Mouse (Mus musculus) lung, postnatal 0 days (tissue): ENCODE data around the gene Dner. TPM values are rescaled to one million over a fixed set of nuclear protein-coding genes. Genes with fewer than 3 reads are reported as not detected.

ENCODE experiments used
- ATAC-seq: fragments of 200-750 bp; cut with Nextera tagmentation; 2 replicates; pipeline ENCODE4 v1.8.0; 2017; ENCODE audit warnings: moderate library complexity
- DNase-seq: peaks from one replicate; pipeline ENCODE4 v3.0.0-alpha.2; 2016; ENCODE audit warnings: low spot score
- H3K27ac ChIP-seq: fragments of 300-500 bp; sonication (generic); 2 replicates; pipeline ENCODE4 v1.5.1; 2014; ENCODE audit warnings: antibody characterized with exemption, mild to moderate bottlenecking, low read length, mixed read lengths
- H3K27me3 ChIP-seq: fragments of 300-500 bp; sonication (generic); replicated peaks from 2 replicates; pipeline ENCODE4 v1.6.1; 2014; ENCODE audit warnings: low read length, mixed read lengths; ENCODE audit not compliant: insufficient read depth
- H3K36me3 ChIP-seq: fragments of 300-500 bp; sonication (generic); 2 replicates; pipeline ENCODE4 v1.6.1; 2014; ENCODE audit warnings: low read length, mixed read lengths; ENCODE audit not compliant: insufficient read depth
- H3K4me1 ChIP-seq: fragments of 300-500 bp; sonication (generic); 2 replicates; pipeline ENCODE4 v1.6.1; 2014; ENCODE audit warnings: antibody characterized with exemption, low read depth, low read length, mixed read lengths; ENCODE audit not compliant: insufficient read depth
- H3K4me2 ChIP-seq: fragments of 300-500 bp; sonication (generic); replicated peaks from 2 replicates; pipeline ENCODE4 v1.6.1; 2014; ENCODE audit warnings: low read depth, mild to moderate bottlenecking, low read length, moderate library complexity, mixed read lengths
- H3K4me3 ChIP-seq: fragments of 300-500 bp; sonication (generic); 2 replicates; pipeline ENCODE4 v1.5.1; 2014; ENCODE audit warnings: low read depth, low read length
- H3K9ac ChIP-seq: fragments of 300-500 bp; sonication (generic); replicated peaks from 2 replicates; pipeline ENCODE4 v1.6.1; 2014; ENCODE audit warnings: low read depth, mild to moderate bottlenecking
- H3K9me3 ChIP-seq: fragments of 300-500 bp; sonication (generic); 2 replicates; pipeline ENCODE4 v1.6.1; 2016; ENCODE audit warnings: low read length, mixed read lengths
- CTCF ChIP-seq: IDR thresholded peaks from 2 replicates; pipeline ENCODE4 v1.5.1; 2016; ENCODE audit warnings: antibody characterized with exemption, mild to moderate bottlenecking
- EP300 ChIP-seq: IDR thresholded peaks from 2 replicates; pipeline ENCODE4 v1.6.1; 2016; ENCODE audit warnings: antibody characterized with exemption, mild to moderate bottlenecking, control low read depth
- WGBS: fragments of 180-500 bp; shearing (Covaris S2); extraction: QIAGEN DNeasy Blood & Tissue Kit; methylation state at CpG from one replicate; pipeline ENCODE4 v1.1.7; 2014; 5-methylcytosine and 5-hydroxymethylcytosine counted together
- polyA plus RNA-seq: library from polyadenylated mRNA; unstranded; fragments of >200 nt; fragmentation: Nextera tagmentation; extraction: Ambion mirVana; gene quantifications from 2 replicates; pipeline ENCODE4 v1.2.1, GENCODE M21; 2015

Gene Dner
- polyA plus RNA-seq, 1 experiment from 2014 or later: 0.48 TPM

- peaks cover 20% of the 10 kb centered on the region for H3K27me3 ChIP-seq
- DNase-seq (no peak), ATAC-seq (no peak)
- H3K9ac ChIP-seq: no peak overlapping the region
- H3K4me1 ChIP-seq: peaks cover 8% of the 10 kb centered on the region; the same call in 1 of the 2 replicates
- no peak overlapping the region for H3K4me3 ChIP-seq
- H3K36me3 ChIP-seq: no peaks in the 10 kb centered on the region
- WGBS: 5% methylated on average over 2 of the region's 2 CpGs
- TF ChIP-seq CTCF: peak; percentile 36
- TF ChIP-seq EP300: no peak
- no peaks in the 10 kb centered on the region for H3K9me3 ChIP-seq
- no peak overlapping the region for H3K4me2 ChIP-seq
- no peak overlapping the region for H3K27ac ChIP-seq
Measured at GRCm38 (mm10) chr1:84697136-84697535, 1.1 kb upstream of the Dner start.

GRCm38 (mm10) chr1:84694688-84695474, 1.1 kb downstream of the Dner start:
- no peak overlapping the region for H3K27ac ChIP-seq
- no peak for ATAC-seq
- TF ChIP-seq EP300: no peak
- no peak for TF ChIP-seq CTCF
- no peaks in the 10 kb centered on the region for H3K9me3 ChIP-seq
- H3K36me3 ChIP-seq: no peaks in the 10 kb centered on the region
- WGBS: 12% methylated on average over 26 of the region's 26 CpGs
- peak overlapping the region; percentile 12; the same call in 1 of the 2 replicates for H3K4me3 ChIP-seq
- no peak overlapping the region for H3K9ac ChIP-seq
- peaks cover 20% of the 10 kb centered on the region for H3K27me3 ChIP-seq
- DNase-seq: no peak
- peak overlapping the region; percentile 51; the same call in 1 of the 2 replicates for H3K4me2 ChIP-seq
- H3K4me1 ChIP-seq: peaks cover 8% of the 10 kb centered on the region; the same call in 1 of the 2 replicates

- whole genome bisulfite sequencing: 53% methylated on average over 4 of the region's 4 CpGs
Measured at GRCm38 (mm10) chr1:84677910-84678309, 18.1 kb downstream of the Dner start.

GRCm38 (mm10) chr1:84668100-84668846, 27.7 kb downstream of the Dner start:
- no peaks in the 10 kb centered on the region for H3K4me1 ChIP-seq
- 63% methylated on average over 7 of the region's 7 CpGs for WGBS
- no peak overlapping the region for H3K4me3 ChIP-seq
- no peak overlapping the region for H3K9ac ChIP-seq
- ATAC-seq (no peak), DNase-seq (no peak)
- no peaks in the 10 kb centered on the region for H3K9me3 ChIP-seq
- no peak overlapping the region for H3K4me2 ChIP-seq
- TF ChIP-seq EP300 (no peak), CTCF (no peak)
- H3K27me3 ChIP-seq: no peaks in the 10 kb centered on the region
- H3K27ac ChIP-seq: no peak overlapping the region
- H3K36me3 ChIP-seq: no peaks in the 10 kb centered on the region

More at GRCm38 (mm10) chr1:84677910-84678309, 18.1 kb downstream of the Dner start:
- no peak for TF ChIP-seq EP300
- no peak for TF ChIP-seq CTCF
- Histone ChIP-seq H3K4me3 (no peak overlapping the region), H3K4me2 (no peak overlapping the region), H3K27me3 (no peaks in the 10 kb centered on the region), H3K9ac (no peak overlapping the region), H3K4me1 (no peaks in the 10 kb centered on the region), H3K9me3 (no peaks in the 10 kb centered on the region), H3K36me3 (no peaks in the 10 kb centered on the region), H3K27ac (no peak overlapping the region)
- ATAC-seq: no peak
- no peak for DNase-seq

GRCm38 (mm10) chr1:84667660-84668059, 28.4 kb downstream of the Dner start:
- Histone ChIP-seq H3K27me3 (no peaks in the 10 kb centered on the region), H3K4me1 (no peaks in the 10 kb centered on the region), H3K4me2 (no peak overlapping the region), H3K9me3 (no peaks in the 10 kb centered on the region), H3K9ac (no peak overlapping the region), H3K4me3 (no peak overlapping the region), H3K27ac (no peak overlapping the region), H3K36me3 (no peaks in the 10 kb centered on the region)
- DNase-seq (no peak), ATAC-seq (no peak)
- TF ChIP-seq CTCF (no peak), EP300 (no peak)
- WGBS: 76% methylated on average over 4 of the region's 4 CpGs

GRCm38 (mm10) chr1:84664377-84665118, 31.5 kb downstream of the Dner start:
- no peak overlapping the region for H3K4me3 ChIP-seq
- TF ChIP-seq EP300: no peak
- TF ChIP-seq CTCF: no peak
- no peaks in the 10 kb centered on the region for H3K27me3 ChIP-seq
- H3K27ac ChIP-seq: no peak overlapping the region
- H3K9me3 ChIP-seq: no peaks in the 10 kb centered on the region
- H3K4me1 ChIP-seq: no peaks in the 10 kb centered on the region
- no peak overlapping the region for H3K9ac ChIP-seq
- WGBS: 52% methylated on average over 4 of the region's 4 CpGs
- ATAC-seq: no peak
- H3K36me3 ChIP-seq: no peaks in the 10 kb centered on the region
- H3K4me2 ChIP-seq: no peak overlapping the region
- no peak for DNase-seq
